Mouse (Mus musculus) common myeloid progenitor, adult 5-6 weeks (primary cell): ENCODE results near the gene Ice1. TPM values are rescaled to one million over a fixed set of nuclear protein-coding genes. Genes with fewer than 3 reads are reported as not detected.
A peak's percentile ranks its signal among the peaks of the same experiment; 100 is the strongest.

Experiments used
- ATAC-seq: replicated peaks from 2 replicates; pipeline ENCODE4 v1.8.0; 2016; ENCODE audit warnings: low read depth, mild to moderate bottlenecking, moderate TSS enrichment, inconsistent platforms; ENCODE audit not compliant: poor library complexity, severe bottlenecking
- total RNA-seq: library from RNA; stranded (forward); fragments of 200-1000, 187-1606 nt; gene quantifications from 2 replicates; pipeline ENCODE4 v1.2.3, GENCODE M21; 2017

Gene Ice1
- total RNA-seq, 1 experiment from 2014 or later = 36.6 TPM

DNA sequence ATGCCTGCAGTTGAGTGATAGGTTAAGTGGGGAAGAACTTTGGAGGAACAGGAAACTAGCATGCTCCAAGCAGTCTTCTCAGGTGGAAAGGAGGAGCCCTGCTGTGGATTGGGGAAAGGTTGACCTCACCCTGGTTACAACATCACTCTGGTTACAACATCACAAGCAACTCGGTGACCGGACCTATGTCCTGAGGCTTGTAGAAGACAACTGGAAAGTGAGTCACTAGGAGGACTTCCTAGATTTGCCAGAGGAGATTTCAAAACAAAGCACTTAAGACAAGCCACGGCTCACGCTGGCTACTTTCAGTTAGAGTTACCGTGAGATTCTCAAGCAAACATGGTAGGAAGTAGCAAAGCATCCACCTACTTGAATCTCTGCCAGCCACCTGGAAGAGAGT lies 3.9 kb upstream of the Ice1 start:
- ATAC-seq = 0 out of 2 replicates have a peak, but pooled peaks have one; percentile 2

DNA sequence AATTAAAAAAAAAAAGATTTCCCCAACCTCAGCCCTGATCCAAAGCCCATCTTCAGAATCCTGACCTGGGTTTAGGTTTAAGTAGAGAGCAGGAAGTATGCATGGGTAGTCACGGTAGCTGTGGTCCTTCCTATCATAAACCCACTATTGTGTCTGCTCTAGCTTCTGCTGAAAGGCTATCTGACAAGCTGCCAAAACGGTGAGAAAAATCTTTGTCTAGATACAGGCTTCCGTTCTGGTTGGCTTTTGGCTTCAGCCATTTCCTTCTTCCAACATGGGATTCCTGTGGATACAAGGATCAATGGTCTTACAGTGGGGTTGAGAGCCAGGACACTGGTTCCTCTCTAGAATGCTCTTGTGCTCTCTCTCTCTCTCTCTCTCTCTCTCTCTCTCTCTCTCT lies 2.2 kb upstream of the Ice1 start:
- ATAC-seq = no peak

DNA sequence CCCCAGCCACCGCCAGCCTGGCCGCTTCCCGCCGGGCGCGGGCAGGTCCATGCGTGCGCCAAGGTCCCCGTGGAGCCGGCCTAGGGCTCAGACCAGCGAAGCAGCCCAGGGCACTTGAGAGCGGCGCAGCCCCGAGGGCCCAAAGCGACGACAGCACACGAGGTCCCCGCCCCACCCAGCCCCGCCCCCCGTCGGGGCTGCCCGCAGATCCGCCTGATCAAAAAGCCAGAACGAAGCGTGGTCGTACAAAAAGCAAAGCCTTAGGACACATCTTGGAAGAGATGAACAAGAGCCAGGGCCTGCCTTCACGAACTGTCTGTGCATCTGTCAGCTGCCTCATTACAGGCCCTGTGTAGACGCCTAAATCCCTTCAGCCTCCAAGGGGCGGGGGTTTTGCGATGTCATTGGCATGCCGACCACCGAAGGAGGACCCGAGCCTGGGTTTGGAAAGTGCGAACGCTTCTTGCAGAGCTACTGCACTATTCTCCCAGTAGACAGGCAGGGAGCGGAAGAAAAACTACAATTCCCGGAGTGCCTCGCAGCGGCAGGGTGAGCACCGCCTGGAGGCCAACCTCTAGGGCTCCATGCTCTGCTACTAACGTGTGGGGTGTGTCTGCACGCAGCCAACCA lies 343 bp upstream of the Ice1 start:
- ATAC-seq = peak; percentile 94

DNA sequence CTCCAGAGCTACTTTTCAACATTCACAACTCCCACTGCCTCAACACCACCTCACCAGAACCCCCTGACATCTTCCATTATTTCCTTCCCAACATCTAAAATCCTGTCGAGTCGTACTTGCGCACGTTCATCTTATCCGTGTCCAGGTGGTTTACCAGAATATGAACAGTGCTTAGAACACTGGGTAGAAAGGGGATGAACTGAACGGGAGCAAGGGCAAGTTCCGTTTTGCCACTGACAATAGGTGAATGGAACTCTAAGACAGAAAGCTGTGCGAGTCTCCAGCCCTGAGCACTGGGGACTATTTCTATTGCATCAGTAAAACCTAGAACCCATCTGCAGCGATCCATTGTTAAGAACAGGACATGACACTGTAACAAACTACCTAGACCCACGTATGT lies 728 bp downstream of the Ice1 start:
- no peak for ATAC-seq

DNA sequence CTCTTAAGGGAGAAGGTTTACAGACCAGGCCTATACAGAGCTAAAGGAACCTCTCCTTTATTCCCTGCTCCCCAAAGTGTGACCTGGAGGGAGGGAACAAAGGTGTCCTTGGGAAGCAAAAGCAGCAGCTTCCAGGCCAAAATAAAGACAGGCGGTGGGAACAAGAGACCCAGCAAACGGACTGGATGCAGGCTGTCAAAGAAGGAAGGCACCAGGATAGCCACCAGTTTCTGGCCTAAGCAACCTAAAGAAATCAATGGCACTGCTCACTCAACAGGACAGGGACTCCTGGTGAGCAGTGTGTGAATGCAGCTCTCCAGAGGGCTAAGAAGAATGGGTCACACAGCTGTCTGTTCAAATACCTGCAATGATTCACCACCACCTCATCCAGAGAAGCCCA lies 1.8 kb downstream of the Ice1 start:
- no peak for ATAC-seq

DNA sequence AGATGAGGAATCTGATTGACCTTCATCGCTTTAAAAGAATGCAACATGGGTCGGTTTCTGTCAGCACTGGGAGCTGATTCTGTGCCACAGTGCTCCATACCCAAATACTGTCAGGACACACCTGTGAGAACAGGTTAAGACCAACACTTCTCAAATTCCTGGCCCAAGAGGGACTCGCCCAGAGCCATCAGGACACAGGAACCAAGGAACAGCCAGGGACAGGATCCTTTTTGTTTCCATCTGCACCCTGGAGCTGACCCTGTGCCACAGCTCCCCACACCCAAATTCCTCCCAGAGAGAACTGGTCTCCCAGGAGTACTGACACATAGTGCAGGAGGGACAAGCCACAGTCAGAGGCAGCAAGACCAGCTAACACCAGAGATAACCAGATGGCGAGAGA lies 11.0 kb downstream of the Ice1 start:
- ATAC-seq = no peak

DNA sequence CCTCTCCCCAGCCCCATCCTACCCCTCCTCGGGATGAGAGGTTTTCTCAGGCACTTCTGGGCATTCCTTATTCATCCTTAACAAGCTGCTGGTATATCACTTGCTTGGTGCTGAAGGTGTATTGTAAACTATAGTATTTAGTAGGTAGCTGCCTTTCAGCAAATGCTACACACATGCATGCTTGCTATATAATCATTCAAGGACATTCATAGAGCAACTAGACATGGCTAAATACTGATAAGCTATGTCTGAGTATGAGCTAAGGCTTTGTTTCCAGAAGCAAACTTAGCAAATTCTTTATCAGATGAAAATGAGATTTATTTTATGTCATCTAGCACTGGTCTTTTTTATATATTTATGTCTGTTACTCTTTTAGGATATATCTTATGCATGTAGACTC lies 11.8 kb downstream of the Ice1 start:
- ATAC-seq = no peak

DNA sequence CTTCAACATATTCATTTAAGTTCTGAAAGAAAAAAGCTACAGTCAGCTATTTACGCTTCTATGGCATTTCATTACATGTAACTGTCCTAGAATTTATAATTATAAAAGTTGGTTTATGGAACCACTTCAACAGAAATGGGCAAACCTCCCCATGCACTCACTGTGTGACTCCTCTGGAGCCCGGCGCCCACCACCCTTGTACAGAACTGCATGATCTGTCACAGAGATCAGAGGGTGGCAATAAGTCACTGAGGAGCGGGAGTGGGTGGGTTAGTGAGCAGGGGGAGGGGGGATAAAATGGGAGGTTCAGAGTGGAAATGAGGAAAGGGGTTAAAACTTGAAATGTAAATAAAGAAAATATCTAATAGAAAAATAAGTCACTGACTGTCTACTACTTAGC lies 13.0 kb downstream of the Ice1 start:
- no peak for ATAC-seq

DNA sequence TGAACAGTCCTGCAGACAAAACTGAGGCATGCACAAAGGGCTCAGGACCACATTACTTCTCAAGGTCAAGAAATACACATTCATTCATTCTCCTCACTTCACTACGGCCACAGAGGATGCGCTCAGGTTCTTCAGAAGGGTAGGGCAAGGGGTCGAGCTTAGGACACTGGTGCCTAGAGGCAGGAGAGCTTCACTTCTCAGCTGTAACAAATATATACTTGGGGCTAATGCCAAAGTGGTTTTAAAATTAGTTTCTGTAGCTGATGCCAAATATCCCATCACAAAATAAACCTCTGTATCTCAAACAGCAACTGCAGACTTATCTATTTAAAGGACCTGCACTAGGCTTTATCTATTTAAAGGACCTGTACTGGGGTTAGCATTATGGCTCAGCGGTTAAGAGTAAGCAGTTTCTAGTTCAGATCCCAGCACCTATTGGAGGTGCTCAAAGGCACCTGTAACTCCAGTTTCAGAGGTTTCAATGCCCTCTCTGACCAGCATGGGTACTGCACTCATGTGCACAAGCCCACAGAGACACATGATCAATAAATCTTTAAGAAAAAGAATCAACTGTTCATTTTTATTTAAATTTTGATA lies 14.9 kb downstream of the Ice1 start:
- ATAC-seq = no peak

DNA sequence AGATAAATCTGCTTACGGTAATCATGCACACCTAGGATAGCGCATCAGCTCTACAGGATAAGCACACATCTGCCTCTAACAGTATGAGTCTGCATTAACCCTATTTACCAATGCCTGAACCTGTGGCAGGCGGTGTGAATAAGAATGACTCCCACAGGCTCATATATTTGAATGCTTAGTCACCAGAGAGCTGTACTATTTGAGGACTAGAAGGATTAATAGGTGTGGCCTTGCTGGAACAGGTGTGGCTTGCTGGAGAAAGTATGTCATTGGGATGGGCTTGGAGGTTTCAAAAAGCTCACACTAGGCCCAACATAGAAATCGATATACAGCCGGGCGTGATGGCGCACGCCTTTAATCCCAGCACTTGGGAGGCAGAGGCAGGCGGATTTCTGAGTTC lies 15.9 kb downstream of the Ice1 start:
- no peak for ATAC-seq

DNA sequence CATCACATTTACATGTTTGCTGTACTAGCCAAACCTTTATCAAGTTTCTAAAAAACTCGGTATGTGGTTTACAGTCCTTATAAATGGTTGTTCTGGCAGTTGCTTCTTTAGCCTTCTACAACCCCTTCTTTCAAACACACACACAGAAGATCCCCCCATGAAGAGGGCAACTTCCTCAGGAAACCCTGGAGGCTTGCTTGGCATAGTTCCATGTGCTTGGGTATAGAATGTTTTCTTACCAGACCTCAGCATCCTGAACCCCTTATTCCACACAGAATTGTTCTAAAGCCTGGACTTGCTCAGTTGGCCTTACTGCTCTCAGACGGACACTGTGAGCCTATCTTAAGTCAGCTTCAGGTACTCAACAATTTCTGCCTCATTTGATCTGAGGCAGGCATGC lies 24.6 kb downstream of the Ice1 start:
- 0 out of 2 replicates have a peak, but pooled peaks have one; percentile 24 for ATAC-seq

DNA sequence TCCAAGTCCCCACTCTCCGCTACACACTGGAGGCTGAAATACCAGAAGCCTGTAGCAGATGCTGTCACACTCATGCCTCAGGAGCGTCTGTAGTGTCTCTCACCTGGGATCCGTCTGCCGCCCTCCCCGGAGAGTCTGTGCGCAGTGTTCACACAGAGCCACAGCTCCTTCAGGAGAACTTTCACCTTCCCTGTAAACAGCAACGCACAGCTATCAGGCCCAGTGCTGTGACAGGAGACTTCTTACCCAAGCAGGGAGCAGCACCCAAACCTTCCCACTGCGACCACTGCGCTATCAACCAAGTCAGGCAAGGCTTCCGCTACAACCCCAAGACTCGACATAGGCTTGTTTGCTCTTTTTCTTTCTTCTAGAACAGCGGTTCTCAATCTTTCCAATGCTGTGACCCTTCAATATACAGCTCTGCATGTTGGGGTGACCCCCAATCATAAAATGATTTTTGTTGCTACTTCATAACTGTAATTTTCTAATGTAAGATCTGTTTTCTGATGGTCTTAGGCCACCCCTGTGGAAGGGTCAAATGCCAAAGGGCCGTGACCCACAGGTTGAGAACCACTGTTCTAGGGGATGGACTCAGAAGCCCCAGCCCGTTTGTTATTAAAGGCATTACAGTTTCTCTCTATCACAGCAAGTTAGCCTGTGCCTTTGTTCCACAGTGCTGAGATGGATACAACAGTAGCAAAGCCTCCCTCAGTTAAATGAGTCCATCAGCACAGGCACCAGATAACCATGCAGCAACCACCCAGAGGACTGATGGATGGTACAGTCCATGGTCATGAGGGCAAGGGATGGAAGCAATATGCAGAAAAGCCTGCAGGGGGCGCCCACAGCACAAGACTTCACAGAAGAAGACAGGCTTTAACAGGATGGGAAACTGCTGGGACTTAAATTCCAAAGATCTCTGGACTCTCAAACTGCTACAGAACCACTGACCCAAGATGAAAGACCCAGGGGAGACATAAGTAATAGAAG lies 26.7 kb downstream of the Ice1 start:
- peak; percentile 90 for ATAC-seq

DNA sequence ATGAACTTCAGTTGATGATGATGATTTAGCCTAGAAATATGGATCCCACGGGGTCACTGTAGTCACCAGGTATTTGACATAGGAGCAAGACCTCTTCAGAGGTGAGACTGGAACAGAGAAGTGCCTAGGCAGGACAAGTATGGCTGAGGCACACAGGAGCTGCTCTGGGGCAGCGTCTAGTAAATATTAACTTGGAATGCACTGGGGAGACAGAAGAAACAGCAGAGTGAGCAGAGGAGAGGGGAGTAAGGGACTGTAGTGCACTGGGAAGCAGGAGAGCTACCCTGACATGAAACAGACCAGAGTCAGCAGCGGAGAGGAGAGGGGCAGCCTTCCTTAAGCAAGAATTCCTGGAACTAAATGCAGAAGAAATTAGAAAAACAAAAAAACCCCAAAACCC lies 27.8 kb downstream of the Ice1 start:
- ATAC-seq = no peak

DNA sequence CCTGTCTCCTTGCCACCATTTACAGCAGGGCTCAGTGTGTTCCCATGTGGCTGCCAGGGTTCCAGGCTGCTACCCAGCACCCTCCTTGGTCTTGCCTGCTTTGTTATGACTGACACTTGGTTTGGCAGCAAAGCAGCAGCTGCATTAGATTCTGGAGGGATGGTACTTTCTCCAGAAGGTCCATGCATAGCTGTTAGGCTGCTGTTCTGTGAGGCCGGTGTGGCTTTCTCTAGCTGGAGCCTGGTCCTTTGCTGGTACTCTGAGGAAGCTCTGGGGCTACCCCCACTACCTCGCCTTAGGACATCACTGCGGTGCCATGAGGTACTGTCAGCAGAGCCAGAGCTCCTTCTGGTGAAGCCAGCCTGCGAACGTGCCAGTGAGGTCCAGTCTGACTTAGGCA lies 32.1 kb downstream of the Ice1 start:
- no peak for ATAC-seq

DNA sequence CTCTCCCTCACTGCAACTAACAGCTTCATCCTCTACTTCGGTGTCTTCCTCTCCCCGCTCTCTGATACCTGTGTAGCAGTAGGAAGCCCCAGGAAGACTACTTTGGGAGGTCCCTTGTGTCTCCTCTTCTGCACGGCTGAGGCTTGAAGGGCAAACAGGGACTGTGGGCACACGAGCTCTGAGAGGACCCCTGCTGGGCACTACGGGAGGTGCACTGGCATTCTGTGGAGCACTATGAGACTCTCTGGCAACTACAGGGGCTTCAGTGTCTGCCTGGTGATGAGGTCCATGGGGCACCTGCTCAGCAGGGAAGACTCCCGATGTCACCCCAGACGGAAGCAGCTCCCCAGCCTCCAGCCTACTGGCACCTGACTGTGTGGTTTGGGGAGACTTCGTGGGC lies 32.7 kb downstream of the Ice1 start:
- peak; percentile 62 for ATAC-seq

DNA sequence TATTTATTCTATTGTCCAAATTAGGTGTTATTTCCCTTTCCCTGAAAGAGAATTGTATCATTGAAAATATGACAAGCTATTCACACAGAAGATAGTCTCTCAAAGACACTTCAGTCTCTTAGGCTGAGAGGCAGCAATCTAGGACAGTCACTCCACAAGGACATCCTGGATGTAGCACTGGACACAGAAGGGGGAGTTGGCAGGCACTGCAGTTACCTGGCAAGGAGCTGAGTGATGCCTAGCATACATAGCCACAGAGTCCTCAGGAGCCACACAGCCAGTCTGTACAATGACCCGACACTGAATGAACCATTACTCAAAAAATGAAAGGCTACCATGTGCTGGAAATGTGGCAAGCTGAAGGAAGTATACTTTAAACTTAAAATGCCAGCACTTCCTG lies 35.9 kb downstream of the Ice1 start:
- no peak for ATAC-seq

DNA sequence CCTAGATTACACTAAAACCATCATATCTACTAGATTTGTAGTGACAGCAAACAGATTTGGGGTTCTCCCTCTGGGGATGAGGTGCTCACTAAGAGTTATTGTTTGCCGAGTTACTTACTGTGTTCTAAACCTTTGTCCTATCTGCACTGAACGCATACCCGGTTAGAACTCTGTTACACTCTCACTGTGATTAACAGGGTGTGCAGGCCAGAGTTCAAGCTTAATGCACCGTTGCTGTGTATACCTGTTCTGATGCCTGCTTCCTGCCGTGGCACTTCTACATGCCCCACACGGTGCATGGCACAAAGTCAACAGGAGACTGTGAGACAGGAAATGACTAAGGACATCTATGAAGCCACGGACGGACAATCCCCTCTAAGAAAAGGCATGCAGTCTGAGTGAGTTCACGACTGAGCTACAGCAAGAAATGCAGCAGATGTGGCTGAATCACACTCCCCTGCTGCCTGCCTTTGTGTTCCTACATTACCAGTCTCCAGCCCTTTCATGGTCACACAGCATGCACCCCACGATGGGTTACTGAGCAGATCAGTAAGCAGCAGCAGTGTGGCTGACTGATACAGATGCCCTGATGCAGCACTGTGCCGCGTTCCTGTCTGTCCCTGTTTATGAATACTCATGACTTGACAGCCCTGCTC lies 37.3 kb downstream of the Ice1 start:
- no peak for ATAC-seq

DNA sequence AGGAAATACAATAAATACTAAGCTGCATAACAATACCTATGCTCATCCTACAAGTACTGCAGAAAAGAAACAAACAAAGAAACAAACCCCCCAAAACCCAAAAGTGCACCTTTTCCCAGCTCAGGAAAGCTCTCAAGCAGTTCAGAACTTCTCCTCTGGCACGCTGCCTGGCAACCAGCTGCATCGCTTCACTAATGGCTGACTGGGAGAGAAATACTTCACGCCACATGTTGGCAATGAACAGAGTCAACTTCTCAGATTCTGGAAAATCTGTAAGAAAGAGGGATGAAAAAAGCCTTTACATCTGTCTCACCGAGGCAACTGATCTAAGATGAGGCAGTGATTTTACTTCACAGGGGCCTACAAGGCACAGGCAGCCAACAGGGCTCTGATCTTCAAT lies 38.5 kb downstream of the Ice1 start:
- ATAC-seq = no peak

DNA sequence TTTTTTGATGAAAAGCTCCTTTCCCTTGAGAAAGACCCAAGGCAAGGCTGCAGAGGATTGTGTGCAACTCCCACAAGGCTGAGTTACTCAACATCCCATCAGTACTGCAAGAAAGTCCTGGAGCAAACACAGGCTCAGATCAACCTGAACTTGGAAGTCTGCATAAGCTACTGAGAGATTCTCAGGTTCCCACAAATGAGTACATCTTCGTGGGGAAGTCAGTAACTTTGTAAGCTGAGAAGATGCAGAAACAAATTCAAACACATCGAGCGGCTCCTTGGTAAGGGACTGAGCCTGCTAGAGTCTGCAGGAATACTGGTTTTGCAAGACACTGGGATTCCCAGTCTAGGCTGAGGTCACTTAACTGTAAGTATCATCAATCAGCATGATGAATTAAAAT lies 40.5 kb downstream of the Ice1 start:
- ATAC-seq = no peak

DNA sequence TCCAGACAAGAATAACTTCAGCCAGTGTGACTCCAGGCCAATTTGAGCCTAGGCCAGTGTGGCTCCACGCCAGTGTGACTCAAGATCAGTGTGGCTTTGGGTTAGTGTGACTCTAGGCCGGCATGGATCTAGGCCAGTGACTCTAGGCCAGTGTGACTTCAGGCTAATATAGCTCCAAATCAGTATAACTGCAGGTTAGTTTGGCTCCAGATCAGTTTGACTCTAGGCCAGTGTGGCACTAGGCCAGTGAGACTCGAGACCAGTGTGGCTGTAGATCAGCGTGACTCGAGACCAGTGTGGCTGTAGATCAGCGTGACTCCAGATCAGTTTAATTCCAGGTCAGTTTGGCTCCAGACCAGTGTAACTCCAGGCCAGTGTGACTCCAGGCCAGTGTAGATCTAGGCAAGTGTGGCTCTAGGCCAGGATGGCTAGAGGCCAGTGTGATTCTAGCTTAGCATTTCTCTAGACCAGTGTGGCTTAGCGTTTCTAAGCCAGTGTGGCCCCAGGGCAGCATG lies 47.1 kb downstream of the Ice1 start:
- no peak for ATAC-seq
